Mouse (Mus musculus): ENCODE measurements around the gene Sirt3.
"Not testable (repeated sequence)": the region's sequence is repeated elsewhere in the genome, so short reads cannot be mapped to it uniquely, and the experiment has no call there.

The Sirt3 gene

DNA sequence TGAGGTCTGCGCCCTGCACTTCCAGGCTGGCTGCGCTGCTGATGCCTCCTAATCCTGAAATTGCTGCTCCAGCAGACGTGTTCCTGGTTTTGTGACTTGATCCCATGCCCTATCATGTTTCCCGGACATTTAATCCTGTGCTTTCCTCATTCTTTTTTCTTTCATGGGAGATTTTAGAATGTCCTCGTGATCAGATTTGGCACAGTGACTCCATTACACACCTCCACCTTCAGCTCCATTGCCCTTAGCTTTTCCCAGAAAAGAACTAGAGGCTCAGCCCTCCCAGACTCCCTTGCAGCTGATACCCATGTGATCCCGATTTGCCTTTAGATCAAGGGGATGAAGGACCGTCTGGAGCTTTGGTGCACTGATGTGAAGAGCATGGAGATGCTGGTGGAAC is 15.8 kb upstream of the Sirt3 start:
- in situ Hi-C loops (cut with MseI, MboI): no loop called here

DNA sequence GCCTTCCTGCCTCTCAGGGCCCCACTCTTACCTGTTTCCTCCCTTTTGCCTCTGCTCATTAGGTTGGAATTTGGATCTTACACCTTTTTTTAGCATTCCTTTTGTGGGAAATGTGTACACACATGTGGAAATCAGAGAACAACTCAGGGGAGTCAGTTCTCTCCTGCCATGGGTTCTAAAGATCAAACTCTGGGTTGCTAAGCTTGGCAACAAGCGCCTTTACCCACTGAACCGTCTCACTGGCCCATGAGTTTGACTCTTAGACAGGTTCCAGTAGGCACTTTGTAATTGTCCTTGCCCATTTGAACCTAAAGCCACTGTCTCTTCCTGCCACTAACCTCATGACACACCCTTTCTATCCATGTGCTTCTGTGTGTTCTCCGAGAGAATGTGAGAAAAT is 12.5 kb upstream of the Sirt3 start:
- in situ Hi-C loops (cut with MseI, MboI): no loop called here

- in situ Hi-C loops (cut with MseI, MboI): no loop called here
These were observed 11.9 kb upstream of the Sirt3 start for GRCm38 (mm10) chr7:140894031-140894430.

GRCm38 (mm10) chr7:140890636-140891035 is 8.5 kb upstream of the Sirt3 start:
- in situ Hi-C loops (cut with MseI, MboI): not testable (repeated sequence)

DNA sequence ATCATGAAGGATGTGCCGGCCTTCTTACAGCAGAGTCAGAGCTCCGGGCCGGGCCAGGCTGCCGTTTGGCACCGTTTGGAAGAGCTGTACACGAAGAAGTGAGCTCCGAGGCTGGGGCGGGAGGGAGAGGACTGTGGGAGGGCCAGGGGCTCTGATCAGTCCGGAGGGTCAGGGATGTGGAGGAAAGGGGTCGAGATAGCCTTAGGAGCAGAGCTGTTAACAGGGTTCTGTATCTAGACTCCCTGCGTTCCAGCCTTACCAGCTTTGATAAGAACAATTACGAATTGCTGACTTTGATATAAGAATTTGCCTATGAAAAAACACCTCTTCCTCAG is 327 bp upstream of the Sirt3 start:
- in situ Hi-C loops (cut with MseI, MboI): no loop called here

GRCm38 (mm10) chr7:140880865-140881515 is 1.1 kb downstream of the Sirt3 start:
- in situ Hi-C loops (cut with MseI, MboI): no loop called here

DNA sequence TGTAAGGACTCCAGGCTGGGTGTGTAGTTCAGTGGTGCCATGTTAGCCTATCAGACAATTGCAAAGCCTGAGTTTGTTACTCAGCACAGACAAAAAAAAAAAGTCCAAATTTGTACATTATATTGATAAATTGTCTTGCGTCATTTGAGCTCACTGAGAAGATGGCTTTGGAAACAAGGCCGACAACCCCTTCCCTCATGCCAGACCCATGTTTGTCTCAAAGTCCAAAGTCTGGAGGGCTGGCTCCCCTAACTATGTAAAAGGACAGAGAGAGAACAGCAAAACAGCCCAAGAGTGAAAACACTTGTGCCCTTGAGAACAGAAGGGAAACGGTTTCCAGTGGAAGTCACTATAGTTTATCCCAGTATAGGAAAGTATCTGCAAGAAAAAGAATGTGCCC is 1.7 kb downstream of the Sirt3 start:
- in situ Hi-C loops (cut with MseI, MboI): no loop called here

DNA sequence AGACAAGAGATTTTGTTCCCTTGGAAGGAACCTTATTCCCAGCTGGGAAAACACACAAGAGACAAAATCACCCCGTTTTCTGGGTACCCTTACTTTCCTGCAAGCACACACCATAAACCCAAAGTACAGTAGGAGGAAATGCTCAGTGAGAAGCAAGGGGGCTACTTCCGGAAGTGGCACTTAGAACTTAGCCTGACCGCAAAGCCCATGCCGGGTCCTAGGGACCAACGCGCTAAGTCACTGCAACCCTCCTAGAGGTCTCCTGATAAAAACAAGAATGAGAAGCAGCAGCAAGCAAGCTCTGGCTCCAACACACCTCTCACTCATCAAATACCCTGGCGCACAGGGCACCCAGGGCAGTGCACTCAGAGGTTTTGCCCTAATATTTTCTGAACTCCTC is 2.8 kb downstream of the Sirt3 start:
- in situ Hi-C loops (cut with MseI, MboI): no loop called here

DNA sequence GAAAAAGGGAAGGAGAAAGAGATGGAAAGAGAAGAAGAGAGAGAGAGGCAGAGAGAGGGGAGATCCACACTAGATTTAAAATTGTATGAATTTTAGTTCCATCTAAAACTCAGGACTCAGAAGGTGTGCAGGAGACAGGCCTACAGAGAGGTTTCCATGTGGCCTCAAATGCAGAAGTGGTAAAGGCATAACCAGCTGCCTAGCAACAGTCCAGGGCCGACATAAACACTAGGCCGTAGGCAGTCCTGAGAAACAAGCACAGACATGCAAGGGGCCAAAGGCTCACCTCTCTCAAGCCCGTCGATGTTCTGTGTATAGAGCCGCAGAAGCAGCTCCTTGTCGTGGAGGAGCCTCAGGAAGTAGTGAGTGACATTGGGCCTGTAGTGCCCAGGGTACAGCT is 4.7 kb downstream of the Sirt3 start:
- in situ Hi-C loops (cut with MseI, MboI): no loop called here

DNA sequence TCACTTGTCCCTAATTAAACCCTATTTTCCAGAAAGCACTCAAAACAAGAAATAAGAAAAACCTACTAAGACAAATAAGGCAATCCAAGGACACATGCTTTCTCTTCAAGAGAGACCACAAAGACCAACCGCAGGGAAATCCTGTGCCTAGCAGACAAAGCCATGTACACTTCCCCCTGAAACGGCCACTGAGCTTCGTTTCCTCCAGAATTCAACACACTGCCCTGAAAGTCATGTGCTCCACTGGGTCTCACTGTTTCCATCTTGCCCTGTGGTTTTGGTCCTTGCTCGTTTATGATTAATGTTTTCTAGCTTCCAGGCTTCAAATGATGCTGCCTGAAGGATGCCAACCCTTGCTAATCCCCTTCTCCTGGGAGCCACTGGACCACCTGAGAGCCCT is 7.9 kb downstream of the Sirt3 start:
- in situ Hi-C loops (cut with MseI, MboI): no loop called here

DNA sequence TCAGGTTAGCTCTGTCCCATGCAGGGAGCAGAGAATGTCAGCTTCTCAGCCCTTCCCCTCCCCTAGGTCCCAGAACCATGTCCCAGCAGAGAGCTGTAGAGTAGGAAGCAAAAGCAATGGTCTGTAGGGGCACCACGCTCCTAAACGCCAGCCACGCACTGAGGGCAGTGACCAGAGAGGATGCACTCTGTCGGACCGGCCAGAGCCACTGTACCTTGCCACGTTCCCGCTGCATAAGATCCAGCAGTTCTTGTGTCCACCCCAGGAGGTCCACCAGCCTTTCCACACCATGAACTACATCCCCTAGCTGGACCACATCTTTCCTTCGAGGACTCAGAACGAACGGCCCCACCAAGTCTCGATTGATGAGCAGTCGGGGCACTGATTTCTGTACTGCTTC is 17.3 kb downstream of the Sirt3 start:
- in situ Hi-C loops (cut with MseI, MboI): no loop called here

GRCm38 (mm10) chr7:140860728-140861127 is 21.4 kb downstream of the Sirt3 start:
- in situ Hi-C loops (cut with MseI, MboI): no loop called here

DNA sequence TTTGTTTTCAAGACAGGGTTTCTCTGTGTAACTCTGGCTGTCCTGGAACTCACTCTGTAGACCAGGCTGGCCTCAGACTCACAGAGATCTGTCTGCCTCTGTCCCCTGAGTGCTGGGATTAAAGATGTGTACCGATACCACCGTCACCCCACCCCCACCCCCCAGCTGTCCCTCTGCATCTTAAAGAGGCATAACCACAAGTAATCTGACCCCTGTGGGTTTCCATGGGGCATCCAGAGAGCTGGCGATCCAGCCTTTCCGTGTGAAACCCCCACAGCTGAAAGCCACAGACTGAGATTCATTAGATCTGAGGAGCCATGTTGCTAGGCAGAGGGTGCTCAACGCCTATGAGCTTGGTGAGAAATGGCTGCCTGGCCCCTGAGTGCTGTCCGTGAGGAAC is 22.1 kb downstream of the Sirt3 start:
- in situ Hi-C loops (cut with MseI, MboI): no loop called here

GRCm38 (mm10) chr7:140858746-140859145 is 23.4 kb downstream of the Sirt3 start:
- in situ Hi-C loops (cut with MseI, MboI): no loop called here

GRCm38 (mm10) chr7:140857550-140858505 is 24.3 kb downstream of the Sirt3 start, which contains the start of gene Bet1l:
Gene Bet1l, minus strand, starts transcription at chr7:140857577.
- in situ Hi-C loops (cut with MseI, MboI): no loop called here

GRCm38 (mm10) chr7:140856785-140857549 is 25.1 kb downstream of the Sirt3 start, which contains the start of gene Ric8a:
Gene Ric8a, plus strand, starts transcription at chr7:140856957.
- in situ Hi-C loops (cut with MseI, MboI): no loop called here

DNA sequence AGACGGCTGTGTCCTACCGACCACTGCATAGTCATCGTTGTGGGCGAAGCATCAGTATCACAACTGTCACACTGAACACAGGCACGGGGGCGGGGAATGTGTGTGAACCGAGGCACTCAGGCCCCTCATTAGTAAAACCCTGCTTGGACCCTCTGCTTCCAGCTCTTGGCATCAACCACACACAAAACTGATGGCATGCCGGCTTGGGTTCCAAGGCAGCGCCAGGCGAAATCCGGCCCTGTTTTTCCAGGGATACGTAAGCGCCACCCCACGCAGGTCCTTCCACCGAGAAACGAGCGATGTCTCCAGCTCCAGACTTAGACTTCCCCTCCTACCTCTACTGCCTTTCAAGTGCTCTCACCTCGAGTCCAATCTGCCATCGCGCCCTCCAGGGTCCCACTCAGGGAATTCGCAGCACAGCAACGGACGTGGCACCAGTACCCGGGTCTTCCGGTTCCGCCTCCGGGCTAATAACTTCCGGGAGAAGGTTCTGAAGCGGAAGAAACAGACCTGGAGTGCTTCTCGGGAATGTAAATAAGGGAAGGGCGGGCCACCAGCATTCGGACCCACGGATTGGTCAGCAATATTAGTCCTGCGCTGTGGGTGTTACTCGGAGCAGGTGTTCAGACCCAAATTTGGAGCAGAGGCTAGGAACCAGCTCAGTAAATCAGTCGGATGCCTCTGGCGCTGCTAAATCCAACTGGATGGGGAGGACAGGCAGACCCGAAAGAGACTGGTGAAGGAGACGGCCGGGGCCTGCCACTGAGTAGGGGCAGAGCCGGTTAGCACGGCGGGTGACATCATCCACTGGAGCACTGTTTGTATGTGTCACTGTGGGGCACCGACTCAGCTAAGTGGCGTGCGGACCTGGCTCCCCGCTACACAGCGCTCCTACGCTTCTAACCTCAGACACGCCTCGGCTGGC is 26.0 kb downstream of the Sirt3 start, which contains the start of gene Gm45785:
TSS of gene Gm45785 (minus strand) at position 472 of the 925 bp plus-strand sequence.
- in situ Hi-C loops (cut with MseI, MboI): no loop called here

DNA sequence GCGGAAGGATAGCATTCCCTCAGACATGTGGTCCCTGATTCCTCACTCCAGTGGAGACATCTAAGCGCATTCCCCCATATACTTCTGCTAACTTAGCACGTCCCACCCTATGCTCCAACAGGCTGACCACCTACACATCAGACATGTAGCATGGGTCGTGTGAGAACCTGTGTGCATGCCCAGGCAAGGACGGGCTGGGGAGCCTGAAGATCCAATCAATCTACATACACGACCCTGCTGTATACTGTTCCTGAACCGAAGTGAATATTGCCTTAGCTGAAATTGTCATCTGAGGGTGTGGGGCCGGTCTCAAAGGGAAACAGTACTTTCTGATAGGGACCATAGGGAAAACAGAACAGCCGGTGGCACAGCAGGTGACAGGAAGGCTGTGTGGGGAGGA is 26.9 kb downstream of the Sirt3 start:
- in situ Hi-C loops (cut with MseI, MboI): no loop called here

- in situ Hi-C loops (cut with MseI, MboI): no loop called here
These were observed 27.6 kb downstream of the Sirt3 start for GRCm38 (mm10) chr7:140854483-140854882.

- in situ Hi-C loops (cut with MseI, MboI): no loop called here
These were observed 28.7 kb downstream of the Sirt3 start for GRCm38 (mm10) chr7:140853386-140853785.

- in situ Hi-C loops (cut with MseI, MboI): no loop called here
These were observed 30.2 kb downstream of the Sirt3 start for GRCm38 (mm10) chr7:140851916-140852315.

Data from mouse trophoblast stem cell (cell line).